Mouse (Mus musculus): Measurements from ENCODE around the gene Trp53inp2.
A peak's percentile ranks its signal among the peaks of the same experiment; 100 is the strongest.

The Trp53inp2 gene

DNA sequence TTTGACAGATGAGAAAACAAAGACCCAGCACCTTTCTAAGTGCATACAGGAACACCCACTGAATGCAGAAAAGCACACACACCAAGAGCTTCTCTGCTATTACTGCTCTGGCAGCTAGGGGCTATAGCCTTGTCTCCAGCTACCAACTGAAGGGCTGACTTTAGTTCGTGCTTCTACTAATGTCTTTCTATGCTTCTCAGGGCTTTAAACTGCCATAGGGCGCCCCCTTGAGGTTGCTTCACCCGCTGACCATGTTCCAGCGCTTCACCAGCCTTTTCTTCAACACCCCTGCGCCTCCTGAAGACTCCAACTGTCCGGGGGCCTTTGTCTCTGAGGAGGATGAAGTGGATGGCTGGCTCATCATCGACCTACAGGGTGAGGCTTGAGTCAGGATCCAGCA, 4.2 kb downstream of the Trp53inp2 start:
- DNase-seq (ENCODE audit: low spot score in 2 of 2) = peak; percentile 65 to 85

DNA sequence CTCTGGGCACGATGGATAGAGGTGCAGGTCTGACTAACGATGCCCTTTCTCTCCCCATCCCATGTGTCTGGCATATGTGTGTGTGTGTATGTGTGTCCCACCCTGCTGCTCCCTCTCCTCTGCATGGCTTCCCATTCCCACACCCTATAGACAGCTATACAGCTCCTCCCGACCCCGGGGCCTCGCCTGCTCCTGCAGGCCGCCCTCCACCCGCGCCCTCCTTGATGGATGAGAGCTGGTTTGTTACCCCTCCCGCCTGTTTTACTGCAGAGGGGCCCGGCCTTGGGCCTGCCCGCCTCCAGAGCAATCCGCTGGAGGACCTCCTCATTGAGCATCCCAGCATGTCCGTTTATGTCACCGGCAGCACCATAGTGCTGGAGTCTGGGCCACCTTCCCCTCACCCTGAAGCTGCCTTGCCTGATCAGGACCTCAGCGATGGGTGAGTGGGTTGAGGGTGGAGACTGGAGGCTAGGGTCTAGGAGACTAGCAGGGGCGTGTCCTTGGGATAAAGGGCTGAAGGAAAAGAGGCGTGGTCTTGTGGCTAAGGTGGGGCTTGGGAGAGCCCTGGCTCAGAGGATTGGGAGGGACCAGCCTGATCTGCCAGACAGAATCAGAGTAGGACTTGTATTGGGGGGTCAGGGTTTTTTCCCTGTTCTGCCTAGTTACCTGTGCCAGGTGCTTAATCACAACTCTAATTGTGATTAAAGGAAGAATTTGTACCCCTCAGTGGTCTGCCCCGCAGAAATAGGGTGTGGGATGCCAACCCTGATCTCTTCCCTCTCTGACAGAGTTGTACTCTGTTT, 5.1 kb downstream of the Trp53inp2 start:
- no peak for DNase-seq (ENCODE audit: low spot score in 2 of 2)

DNA sequence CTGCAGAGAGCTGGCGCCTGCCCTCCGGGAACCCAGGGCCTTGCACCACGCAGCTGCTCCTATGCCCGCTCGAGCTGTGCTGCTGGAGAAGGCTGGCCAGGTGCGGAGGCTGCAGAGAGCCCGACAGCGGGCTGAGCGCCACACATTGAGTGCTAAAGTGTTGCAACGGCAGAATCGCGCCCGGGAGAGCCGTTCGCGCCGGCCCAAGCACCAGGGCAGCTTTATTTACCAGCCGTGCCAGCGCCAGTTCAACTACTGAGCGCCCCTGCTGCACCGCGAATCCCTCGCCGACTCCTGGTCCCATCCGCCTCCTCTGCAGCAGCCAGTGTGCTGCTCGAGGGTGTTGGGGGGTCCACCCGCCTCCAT, 5.7 kb downstream of the Trp53inp2 start:
- no peak for DNase-seq (ENCODE audit: low spot score in 2 of 2)

DNA sequence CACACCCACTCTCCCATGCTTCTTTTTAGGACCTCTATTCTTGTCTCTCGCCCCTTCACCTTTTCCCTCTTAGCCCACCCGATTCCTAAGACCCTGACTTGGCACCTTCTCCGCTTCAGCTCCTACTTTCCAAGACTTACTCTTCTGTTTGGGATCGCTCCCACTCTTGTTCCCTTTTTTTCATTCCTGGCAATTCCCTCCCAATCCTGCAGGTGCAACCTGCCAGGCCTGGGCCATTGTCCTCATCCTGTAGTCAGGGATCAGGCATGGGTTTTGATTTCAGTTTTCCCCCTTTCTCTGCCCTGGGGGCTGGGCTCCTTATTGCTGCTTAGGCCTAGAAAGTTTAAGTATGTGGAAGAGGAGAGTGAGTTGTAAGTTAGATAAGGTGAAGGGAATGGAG, 6.2 kb downstream of the Trp53inp2 start:
- DNase-seq (ENCODE audit: low spot score in 2 of 2) = no peak

DNA sequence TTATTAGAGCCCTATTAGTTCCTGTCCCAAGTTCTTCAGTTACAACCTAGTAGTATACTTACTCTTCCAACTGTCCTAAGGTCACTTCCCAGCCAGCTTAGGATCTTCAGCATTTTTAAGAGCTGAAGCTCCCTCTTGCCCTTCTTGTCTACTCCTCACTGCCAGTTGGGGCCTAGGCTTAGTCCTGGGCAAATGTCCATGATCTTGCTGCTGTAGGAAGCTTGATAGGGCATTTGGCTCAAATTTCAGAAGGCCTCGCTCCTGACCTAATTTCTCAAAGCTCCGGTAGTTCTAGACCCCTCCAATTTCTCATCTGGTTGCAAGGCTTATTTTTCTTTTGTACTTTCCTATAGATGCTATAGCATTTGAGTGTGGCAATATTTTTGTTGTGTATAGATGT, 7.7 kb downstream of the Trp53inp2 start:
- DNase-seq (ENCODE audit: low spot score in 2 of 2) = no peak

DNA sequence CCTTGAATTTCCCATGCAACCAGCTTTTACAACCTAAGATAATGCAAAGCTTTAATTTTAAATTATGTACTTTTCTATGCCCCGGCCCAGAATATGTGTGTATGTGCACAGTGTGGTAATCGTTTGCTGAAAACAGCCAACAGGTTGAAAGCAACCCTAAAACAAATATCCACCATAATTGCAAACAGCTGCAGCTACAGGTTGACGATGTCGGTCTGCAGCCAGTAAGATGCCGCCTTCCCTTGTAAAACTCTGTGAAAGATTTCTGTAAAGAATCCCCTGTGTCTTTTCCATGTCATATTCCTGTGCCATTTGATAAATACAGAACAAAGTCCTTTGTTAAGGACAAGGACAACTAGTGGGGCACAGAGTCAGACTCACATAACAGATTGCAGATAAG, 13.7 kb downstream of the Trp53inp2 start:
- no peak for DNase-seq (ENCODE audit: low spot score in 2 of 2)

DNA sequence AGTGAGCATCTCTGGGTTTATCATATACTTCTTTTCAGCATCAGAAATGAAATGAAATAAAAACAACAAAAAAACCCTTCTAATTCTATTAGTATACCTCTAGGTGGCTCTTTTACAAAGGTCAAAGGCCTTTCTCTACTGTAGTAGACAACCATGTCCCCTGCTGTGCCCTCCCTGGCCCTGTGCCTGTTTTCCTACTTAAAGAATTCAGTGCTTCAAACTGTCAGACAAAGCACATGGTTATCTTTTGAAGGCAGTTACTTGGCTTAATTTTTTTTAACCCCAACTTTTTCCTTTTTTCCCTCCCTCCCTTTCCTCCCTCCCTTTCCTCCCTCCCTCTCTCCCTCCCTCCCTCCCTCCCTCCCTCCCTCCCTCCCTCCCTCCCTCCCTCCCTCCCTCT, 19.4 kb downstream of the Trp53inp2 start:
- DNase-seq (ENCODE audit: low spot score in 2 of 2) = no peak

DNA sequence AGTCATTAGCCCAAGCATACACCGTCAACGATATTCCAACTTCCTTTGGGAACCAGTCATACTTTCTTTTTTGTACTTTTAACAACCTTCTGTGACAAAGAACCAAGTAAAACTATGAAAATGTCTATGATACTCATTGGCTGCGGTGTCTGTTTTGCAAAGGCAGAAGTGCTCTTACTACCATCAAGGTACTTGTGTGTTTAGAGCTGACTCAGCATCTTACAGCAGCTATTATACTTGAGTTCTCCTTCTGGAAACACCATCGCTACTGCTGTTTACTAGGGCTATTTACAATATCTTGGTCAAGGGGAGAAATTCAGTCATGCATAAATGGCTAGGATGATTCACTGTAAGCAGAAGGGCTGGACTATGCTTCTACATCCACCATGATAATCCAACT, 21.1 kb downstream of the Trp53inp2 start:
- DNase-seq (ENCODE audit: low spot score in 2 of 2) = no peak

DNA sequence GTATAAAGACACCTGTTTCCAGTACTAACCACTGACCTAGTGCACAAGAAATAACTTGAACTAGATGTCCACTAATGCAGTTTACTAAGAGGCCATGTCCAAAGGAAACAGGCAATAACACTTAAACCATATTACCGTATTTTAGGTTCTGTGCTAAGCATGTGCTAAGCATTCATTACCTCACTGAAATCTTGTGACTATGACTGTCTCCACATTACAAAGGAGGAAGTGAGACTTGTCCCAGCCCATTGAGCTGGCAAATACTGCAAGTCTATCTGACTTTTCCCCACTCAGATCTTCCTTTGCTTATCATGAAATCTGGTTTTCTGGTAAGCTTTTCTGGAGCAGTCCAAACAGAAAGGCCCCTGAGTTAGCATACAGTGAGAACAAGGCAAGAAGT, 23.8 kb downstream of the Trp53inp2 start:
- DNase-seq (ENCODE audit: low spot score in 2 of 2) = no peak

DNA sequence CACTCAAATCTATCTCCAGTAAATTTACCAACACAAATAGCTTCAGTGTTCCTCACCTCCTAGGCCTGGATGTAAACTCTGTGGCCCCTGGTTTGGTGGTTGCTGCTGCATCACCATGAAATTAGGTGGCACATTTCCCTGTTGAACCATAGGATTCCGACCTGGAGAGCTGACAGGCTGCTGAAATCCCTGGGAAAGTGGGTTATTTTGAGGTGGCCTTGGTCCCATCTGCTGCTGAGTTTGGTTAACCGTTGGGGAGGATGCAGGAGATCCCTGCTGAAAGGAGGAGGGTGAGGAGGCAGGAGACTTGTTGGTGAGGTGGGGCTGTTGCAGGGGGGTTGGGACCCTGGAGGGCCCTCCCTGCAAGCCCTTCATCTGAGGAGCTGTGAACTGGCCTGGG, 40.1 kb downstream of the Trp53inp2 start:
- DNase-seq (ENCODE audit: low spot score in 2 of 2) = no peak

DNA sequence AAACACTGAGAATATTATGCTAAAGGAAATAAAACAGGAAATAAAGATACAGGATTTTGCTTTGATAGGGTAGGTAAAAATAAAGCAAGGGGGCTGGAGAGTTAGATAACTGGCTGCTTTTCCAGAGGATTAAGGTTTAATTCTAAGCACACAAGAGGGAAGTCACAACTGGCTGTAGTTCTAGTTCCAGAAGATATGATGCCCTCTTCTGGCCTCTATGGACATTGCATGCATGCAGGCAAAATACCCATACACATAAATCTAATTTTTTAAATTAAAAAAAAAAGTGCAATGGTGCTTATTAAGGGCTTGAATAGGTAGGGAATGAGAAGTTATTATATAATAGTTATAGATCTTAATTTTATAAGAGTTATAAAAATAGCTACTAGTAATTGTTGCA, 55.6 kb downstream of the Trp53inp2 start:
- DNase-seq (ENCODE audit: low spot score in 2 of 2) = peak in 1 of 2 experiments; percentile 19
